Mouse (Mus musculus) MEL (cell line): ENCODE measurements at regions not wholly inside any gene's neighbourhood (a gene's known extent, or its start where the extent isn't known, plus 50 kb on each side); places are given as distances from the start of the nearest gene placed in this dataset.

Experiments used
- DNase-seq: peaks from one replicate; pipeline ENCODE4 v3.0.0; 2011; ENCODE audit warnings: low read depth, low spot score
- H3K27ac ChIP-seq: 2 replicates; pipeline ENCODE4 v1.5.1; 2012; ENCODE audit warnings: low read depth, mild to moderate bottlenecking, control low read depth, low read length, moderate library complexity; ENCODE audit not compliant: control insufficient read depth
- H3K27me3 ChIP-seq, 2 experiments: fragments of 150-350 bp in 1 of 2; sonication (generic) in 1 of 2; 2 replicates each; pipeline ENCODE4 v1.6.1; 2012; ENCODE audit warnings: low read length in 2 of 2, mild to moderate bottlenecking in 2 of 2, improper control_type of control experiment in 1 of 2, moderate library complexity in 1 of 2; ENCODE audit not compliant: insufficient read depth in 2 of 2, control insufficient read depth in 1 of 2
- H3K36me3 ChIP-seq, 2 experiments: 2 replicates each; pipeline ENCODE4 v1.6.1; 2012 to 2014; ENCODE audit warnings: low read length in 2 of 2, improper control_type of control experiment in 1 of 2, inconsistent platforms in 1 of 2, mild to moderate bottlenecking in 1 of 2; ENCODE audit not compliant: insufficient read depth in 2 of 2, control insufficient read depth in 1 of 2
- H3K4me1 ChIP-seq, 2 experiments: fragments of 150-350 bp in 1 of 2; sonication (generic) in 1 of 2; 2 replicates each; pipeline ENCODE4 v1.6.1; 2012; ENCODE audit warnings: low read length in 2 of 2, improper control_type of control experiment in 1 of 2, mild to moderate bottlenecking in 1 of 2; ENCODE audit not compliant: insufficient read depth in 2 of 2, control insufficient read depth in 1 of 2
- H3K4me3 ChIP-seq, 2 experiments: fragments of 150-350 bp in 1 of 2; sonication (generic) in 1 of 2; 2 replicates each; pipeline ENCODE4 v1.5.1; 2012; ENCODE audit warnings: low read depth in 2 of 2, low read length in 2 of 2, mild to moderate bottlenecking in 2 of 2, moderate library complexity in 2 of 2, control low read depth in 1 of 2, improper control_type of control experiment in 1 of 2; ENCODE audit not compliant: control insufficient read depth in 1 of 2, insufficient read depth in 1 of 2
- H3K79me2 ChIP-seq: 2 replicates; pipeline ENCODE4 v1.6.1; 2012; ENCODE audit warnings: mild to moderate bottlenecking, low read length, moderate library complexity; ENCODE audit not compliant: control insufficient read depth, poor library complexity, insufficient read depth
- H3K9ac ChIP-seq: 2 replicates; pipeline ENCODE4 v1.6.1; 2012; ENCODE audit warnings: low read depth, mild to moderate bottlenecking, control low read depth, low read length, moderate library complexity; ENCODE audit not compliant: control insufficient read depth, poor library complexity, severe bottlenecking
- H3K9me3 ChIP-seq: fragments of 150-350 bp; sonication (generic); replicated peaks from 2 replicates; pipeline ENCODE4 v1.6.1; 2012; ENCODE audit warnings: mild to moderate bottlenecking, low read length, improper control_type of control experiment, moderate library complexity; ENCODE audit not compliant: insufficient read depth
- CHD1 ChIP-seq: IDR thresholded peaks from 2 replicates; pipeline ENCODE4 v1.6.1; 2012; ENCODE audit warnings: low read depth, mild to moderate bottlenecking, inconsistent platforms, low read length, improper control_type of control experiment
- CHD2 ChIP-seq: IDR thresholded peaks from 2 replicates; pipeline ENCODE4 v1.6.1; 2011; ENCODE audit warnings: low read length, improper control_type of control experiment
- CTCF ChIP-seq, 3 experiments: IDR thresholded peaks in 2 of 3; conservative IDR thresholded peaks in 1 of 3; 2 replicates each; pipeline ENCODE4 v1.5.1; 2011 to 2012; ENCODE audit warnings: low read length in 3 of 3, low read depth in 2 of 3, mild to moderate bottlenecking in 2 of 3, improper control_type of control experiment in 1 of 3, inconsistent platforms in 1 of 3, mixed read lengths in 1 of 3, moderate library complexity in 1 of 3; ENCODE audit not compliant: control insufficient read depth in 1 of 3, insufficient read depth in 1 of 3, poor library complexity in 1 of 3, severe bottlenecking in 1 of 3
- E2F4 ChIP-seq: IDR thresholded peaks from 2 replicates; pipeline ENCODE4 v1.6.1; 2011; ENCODE audit warnings: low read depth, low read length, improper control_type of control experiment, borderline replicate concordance
- ETS1 ChIP-seq: IDR thresholded peaks from 2 replicates; pipeline ENCODE4 v1.6.1; 2012; ENCODE audit warnings: low read depth, mild to moderate bottlenecking, inconsistent platforms, low read length, improper control_type of control experiment, moderate library complexity
- GABPA ChIP-seq: IDR thresholded peaks from 2 replicates; pipeline ENCODE4 v1.6.1; 2012; ENCODE audit warnings: low read depth, mild to moderate bottlenecking, inconsistent platforms, low read length, improper control_type of control experiment, moderate library complexity
- GATA1 ChIP-seq: IDR thresholded peaks from 2 replicates; pipeline ENCODE4 v1.6.1; 2011; ENCODE audit warnings: low read depth, low read length, improper control_type of control experiment
- HCFC1 ChIP-seq: IDR thresholded peaks from 2 replicates; pipeline ENCODE4 v1.6.1; 2012; ENCODE audit warnings: low read depth, mild to moderate bottlenecking, inconsistent platforms, low read length, improper control_type of control experiment, moderate library complexity
- KAT2A ChIP-seq: conservative IDR thresholded peaks from 2 replicates; pipeline ENCODE4 v1.6.1; 2012; ENCODE audit warnings: low read depth, low read length, improper control_type of control experiment, inconsistent platforms
- MAX ChIP-seq: IDR thresholded peaks from 2 replicates; pipeline ENCODE4 v1.6.1; 2011; ENCODE audit warnings: low read length, improper control_type of control experiment
- MAZ ChIP-seq: IDR thresholded peaks from 2 replicates; pipeline ENCODE4 v1.6.1; 2012; ENCODE audit warnings: low read depth, mild to moderate bottlenecking, inconsistent platforms, low read length, improper control_type of control experiment
- MEF2A ChIP-seq: IDR thresholded peaks from 2 replicates; pipeline ENCODE4 v1.6.1; 2014; ENCODE audit warnings: low read depth, mild to moderate bottlenecking, inconsistent platforms, low read length, improper control_type of control experiment; ENCODE audit not compliant: poor library complexity, insufficient replicate concordance, severe bottlenecking; ENCODE audit errors: extremely low read depth
- MYB ChIP-seq: IDR thresholded peaks from 2 replicates; pipeline ENCODE4 v1.6.1; 2011; ENCODE audit warnings: mild to moderate bottlenecking, low read depth, low read length, improper control_type of control experiment
- NELFE ChIP-seq: IDR thresholded peaks from 2 replicates; pipeline ENCODE4 v1.6.1; 2011; ENCODE audit warnings: low read depth, low read length, improper control_type of control experiment
- NRF1 ChIP-seq: IDR thresholded peaks from 2 replicates; pipeline ENCODE4 v1.6.1; 2014; ENCODE audit warnings: low read depth, mild to moderate bottlenecking, inconsistent platforms, low read length, improper control_type of control experiment, moderate library complexity; ENCODE audit not compliant: poor library complexity, insufficient read depth, severe bottlenecking
- POLR2A ChIP-seq, 2 experiments: IDR thresholded peaks; 2 replicates each; pipeline ENCODE4 v1.6.1; 2011 to 2012; ENCODE audit warnings: low read length in 2 of 2, mild to moderate bottlenecking in 2 of 2, control low read depth in 1 of 2, improper control_type of control experiment in 1 of 2, low read depth in 1 of 2, moderate library complexity in 1 of 2; ENCODE audit not compliant: control insufficient read depth in 1 of 2, insufficient read depth in 1 of 2, poor library complexity in 1 of 2
- POLR2AphosphoS2 ChIP-seq: IDR thresholded peaks from 2 replicates; pipeline ENCODE4 v1.6.1; 2011; ENCODE audit warnings: low read length, improper control_type of control experiment
- POLR2AphosphoS5 ChIP-seq: IDR thresholded peaks from 2 replicates; pipeline ENCODE4 v1.6.1; 2012; ENCODE audit warnings: low read depth, borderline replicate concordance, mild to moderate bottlenecking, inconsistent platforms, low read length, moderate library complexity, mixed read lengths
- RAD21 ChIP-seq: IDR thresholded peaks from 2 replicates; pipeline ENCODE4 v1.6.1; 2011; ENCODE audit warnings: mild to moderate bottlenecking, low read depth, low read length, improper control_type of control experiment
- RCOR1 ChIP-seq: IDR thresholded peaks from 2 replicates; pipeline ENCODE4 v1.6.1; 2012; ENCODE audit warnings: low read depth, mild to moderate bottlenecking, inconsistent platforms, low read length, improper control_type of control experiment
- TAL1 ChIP-seq: IDR thresholded peaks from 2 replicates; pipeline ENCODE4 v1.6.1; 2012; ENCODE audit warnings: mild to moderate bottlenecking, inconsistent platforms, low read length, moderate library complexity, mixed read lengths
- TBP ChIP-seq: IDR thresholded peaks from 2 replicates; pipeline ENCODE4 v1.8.0; 2011; ENCODE audit warnings: low read depth, low read length, improper control_type of control experiment
- TCF12 ChIP-seq: IDR thresholded peaks from 2 replicates; pipeline ENCODE4 v1.6.1; 2014; ENCODE audit warnings: low read depth, mild to moderate bottlenecking, inconsistent platforms, low read length, improper control_type of control experiment, moderate library complexity
- UBTF ChIP-seq: IDR thresholded peaks from 2 replicates; pipeline ENCODE4 v1.6.1; 2012; ENCODE audit warnings: low read depth, mild to moderate bottlenecking, inconsistent platforms, low read length, improper control_type of control experiment, moderate library complexity, borderline replicate concordance; ENCODE audit not compliant: insufficient read depth
- USF1 ChIP-seq: IDR thresholded peaks from 2 replicates; pipeline ENCODE4 v1.6.1; 2014; ENCODE audit warnings: low read depth, mild to moderate bottlenecking, inconsistent platforms, low read length, improper control_type of control experiment, moderate library complexity
- USF2 ChIP-seq, 2 experiments: IDR thresholded peaks; 2 replicates each; pipeline ENCODE4 v1.6.1; 2011 to 2012; ENCODE audit warnings: improper control_type of control experiment in 2 of 2, low read length in 2 of 2, borderline replicate concordance in 1 of 2, inconsistent platforms in 1 of 2, low read depth in 1 of 2, mild to moderate bottlenecking in 1 of 2; ENCODE audit not compliant: insufficient read depth in 1 of 2
- ZC3H11A ChIP-seq: IDR thresholded peaks from 2 replicates; pipeline ENCODE4 v1.6.1; 2012; ENCODE audit warnings: low read depth, mild to moderate bottlenecking, inconsistent platforms, low read length, improper control_type of control experiment
- ZKSCAN1 ChIP-seq: IDR thresholded peaks from 2 replicates; pipeline ENCODE4 v1.6.1; 2012; ENCODE audit warnings: low read depth, mild to moderate bottlenecking, inconsistent platforms, low read length, improper control_type of control experiment, moderate library complexity

DNA sequence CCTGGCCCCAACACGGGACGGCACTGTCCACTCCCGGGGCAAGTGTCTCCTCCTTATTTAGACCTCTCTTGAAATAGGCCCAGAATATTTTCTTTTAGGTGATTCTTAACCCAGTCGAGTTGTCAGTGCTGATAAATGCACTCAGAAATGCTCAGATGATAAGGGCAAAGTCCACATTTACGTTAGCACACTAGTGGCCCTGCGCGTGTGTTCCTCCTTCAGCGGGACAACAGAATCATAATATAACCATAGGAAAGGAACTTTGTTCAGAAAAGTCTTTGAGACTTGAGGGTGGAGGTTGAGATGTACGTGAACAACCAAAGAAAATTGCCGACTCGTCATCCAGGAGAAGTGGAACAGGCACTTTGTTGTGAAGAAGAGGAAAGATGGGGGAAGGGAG lies 113.8 kb upstream of the Smyd2 start:
- Histone ChIP-seq H3K9me3 (no peaks in the 10 kb centered on the region), H3K79me2 (no peaks in the 10 kb centered on the region), H3K27me3 (no peaks in the 10 kb centered on the region), H3K4me1 (no peaks in the 10 kb centered on the region), H3K27ac (no peak overlapping the region), H3K4me3 (no peak overlapping the region), H3K9ac (no peak overlapping the region), H3K36me3 (no peaks in the 10 kb centered on the region)
- TF ChIP-seq USF1, result no peak
- no peak for TF ChIP-seq CTCF (IDR thresholded peaks at IDR 0.05 in 2 of 3, conservative IDR thresholded peaks at IDR 0.05 in 1 of 3; ENCODE audit: control insufficient read depth in 1 of 3, insufficient read depth in 1 of 3, low read depth in 2 of 3, low read length in 3 of 3, poor library complexity in 1 of 3, severe bottlenecking in 1 of 3)
- no peak for TF ChIP-seq TCF12
- no peak for TF ChIP-seq KAT2A
- TF ChIP-seq ZKSCAN1, result no peak
- no peak for TF ChIP-seq TAL1
- no peak for TF ChIP-seq GATA1
- TF ChIP-seq MAX, result no peak
- TF ChIP-seq TBP, result no peak
- no peak for TF ChIP-seq NELFE
- TF ChIP-seq RCOR1, result no peak
- no peak for TF ChIP-seq ZC3H11A
- no peak for TF ChIP-seq GABPA
- TF ChIP-seq ETS1, result no peak
- TF ChIP-seq POLR2AphosphoS2, result no peak
- TF ChIP-seq E2F4, result no peak
- no peak for DNase-seq

DNA sequence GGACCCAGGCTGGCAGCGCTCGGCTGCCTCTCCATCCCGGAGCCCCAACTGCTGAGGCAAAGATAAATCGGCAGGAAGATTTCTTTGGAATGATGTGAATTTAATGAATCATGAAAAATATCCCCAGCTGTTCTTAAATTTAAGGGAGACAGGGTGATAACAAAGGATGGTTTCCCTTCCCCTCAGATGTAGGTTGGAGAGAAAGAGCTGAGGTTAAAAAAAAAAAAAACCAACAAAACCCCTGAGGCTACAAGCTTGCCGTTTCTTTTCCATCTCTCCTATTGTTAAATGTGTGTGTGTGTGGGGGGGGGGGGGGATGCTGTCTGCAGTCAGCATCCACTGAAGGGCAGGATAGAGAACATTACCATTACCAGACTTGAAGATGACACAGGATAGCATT lies 111.9 kb upstream of the Smyd2 start:
- H3K79me2 ChIP-seq, result no peaks in the 10 kb centered on the region
- no peak for DNase-seq

More for the DNA sequence above, 111.9 kb upstream of the Smyd2 start:
- no peaks in the 10 kb centered on the region for H3K9me3 ChIP-seq
- TF ChIP-seq ZC3H11A, result no peak
- no peak for TF ChIP-seq UBTF
- TF ChIP-seq CHD2, result no peak
- no peak for TF ChIP-seq CHD1
- TF ChIP-seq E2F4, result no peak
- no peak for TF ChIP-seq POLR2AphosphoS5
- TF ChIP-seq POLR2A (IDR thresholded peaks at IDR 0.05; ENCODE audit: control insufficient read depth in 1 of 2, insufficient read depth in 1 of 2, low read depth in 1 of 2, low read length in 2 of 2, poor library complexity in 1 of 2), result no peak
- TF ChIP-seq MAX, result no peak
- no peak for TF ChIP-seq NRF1
- no peak for TF ChIP-seq TAL1
- no peak for TF ChIP-seq ETS1
- no peak for TF ChIP-seq MEF2A
- TF ChIP-seq MAZ, result no peak
- no peak for TF ChIP-seq MYB
- TF ChIP-seq HCFC1, result no peak
- TF ChIP-seq USF2 (IDR thresholded peaks at IDR 0.05; ENCODE audit: borderline replicate concordance in 1 of 2, insufficient read depth in 1 of 2, low read depth in 1 of 2, low read length in 2 of 2), result no peak
- TF ChIP-seq RAD21, result no peak
- TF ChIP-seq USF1, result no peak
- H3K36me3 ChIP-seq, result no peaks in the 10 kb centered on the region
- H3K4me3 ChIP-seq, result no peak overlapping the region
- no peak overlapping the region for H3K9ac ChIP-seq
- H3K27ac ChIP-seq, result no peak overlapping the region
- no peaks in the 10 kb centered on the region for H3K4me1 ChIP-seq
- no peaks in the 10 kb centered on the region for H3K27me3 ChIP-seq
